In genomic region chr2:77880351-77880750, GRCm38 (mm10) we compare ENCODE assay signal across 13 mouse cellular contexts.
"Had no signal": no experiment of that assay in that cellular context is flagged by ENCODE, and none has a peak within 500 bp of the region (broad histone marks: within the 10 kb centered on the region; RNA-seq: fewer than 3 reads in every experiment).

No protein-coding gene starts in this region.

- H3K4me1 ChIP-seq: midbrain, embryonic 13.5 days; midbrain, embryonic 15.5 days; neural tube, embryonic 12.5 days; stomach, embryonic 15.5 days had no signal

- DNase-seq: lung, adult 18-20 months; lung, embryonic 14.5 days; lung, postnatal 10 days; lung, postnatal 4 days; right cerebral cortex, postnatal 14 days; thymus, adult 18-20 months; thymus, postnatal 14 days; thymus, postnatal 36 days had no signal

- H3K27me3 ChIP-seq: midbrain, embryonic 13.5 days; midbrain, embryonic 15.5 days; neural tube, embryonic 12.5 days; stomach, embryonic 15.5 days had no signal

- H3K9me3 ChIP-seq: midbrain, embryonic 13.5 days; midbrain, embryonic 15.5 days; neural tube, embryonic 12.5 days; stomach, embryonic 15.5 days had no signal

- H3K4me3 ChIP-seq: midbrain, embryonic 13.5 days; midbrain, embryonic 15.5 days; neural tube, embryonic 12.5 days; stomach, embryonic 15.5 days had no signal

- H3K27ac ChIP-seq: midbrain, embryonic 13.5 days; midbrain, embryonic 15.5 days; neural tube, embryonic 12.5 days; stomach, embryonic 15.5 days; stomach, postnatal 0 days had no signal

- H3K36me3 ChIP-seq: midbrain, embryonic 13.5 days; midbrain, embryonic 15.5 days; neural tube, embryonic 12.5 days; stomach, embryonic 15.5 days had no signal
